Mouse (Mus musculus) gastrocnemius, postnatal 36 days (tissue): ENCODE results near the gene Ppp1r9a. TPM values are rescaled to one million over a fixed set of nuclear protein-coding genes. Genes with fewer than 3 reads are reported as not detected.

Experiments used
- DNase-seq, 2 experiments: peaks; one replicate each; pipeline ENCODE4 v3.0.0; 2022
- intact Hi-C: fragments of 180-260 bp; cut with DNase I; formaldehyde crosslinking; loops from one replicate; pipeline ENCODE4 v1.15.1; 2025
- total RNA-seq, 2 experiments: library from RNA; stranded (reverse); gene quantifications; 2 replicates each; pipeline ENCODE4 v1.2.3; 2021

The Ppp1r9a gene
- total RNA-seq, 2 experiments from 2014 or later, result 2.8 to 3.0 TPM

- intact Hi-C loops, result no loop called here
- no peak for DNase-seq
Observed at GRCm38 (mm10) chr6:5138875-5139631, 236.3 kb downstream of the Ppp1r9a start.

GRCm38 (mm10) chr6:5139666-5140065 lies 236.9 kb downstream of the Ppp1r9a start:
- intact Hi-C loops, result no loop called here
- no peak for DNase-seq

- DNase-seq, result no peak
- intact Hi-C loops, result no loop called here
Observed at GRCm38 (mm10) chr6:5147488-5148142, 244.9 kb downstream of the Ppp1r9a start.

- intact Hi-C loops, result no loop called here
- DNase-seq, result no peak
Observed at GRCm38 (mm10) chr6:5149941-5150340, 247.2 kb downstream of the Ppp1r9a start.

- DNase-seq, result no peak
- intact Hi-C loops, result no loop called here
Observed at GRCm38 (mm10) chr6:5151171-5151570, 248.5 kb downstream of the Ppp1r9a start.

GRCm38 (mm10) chr6:5152185-5152584 lies 249.5 kb downstream of the Ppp1r9a start:
- intact Hi-C loops, result no loop called here
- DNase-seq, result no peak

- intact Hi-C loops, result no loop called here
- DNase-seq, result no peak
Observed at GRCm38 (mm10) chr6:5154786-5155185, 252.1 kb downstream of the Ppp1r9a start.

GRCm38 (mm10) chr6:5155313-5155927 lies 252.7 kb downstream of the Ppp1r9a start:
- no peak for DNase-seq
- intact Hi-C loops, result no loop called here

- intact Hi-C loops, result no loop called here
- no peak for DNase-seq
Observed at GRCm38 (mm10) chr6:5156541-5157425, 254.1 kb downstream of the Ppp1r9a start.

GRCm38 (mm10) chr6:5159385-5159791 lies 256.7 kb downstream of the Ppp1r9a start:
- no peak for DNase-seq

GRCm38 (mm10) chr6:5162052-5162451 lies 259.3 kb downstream of the Ppp1r9a start:
- DNase-seq, result no peak
- intact Hi-C loops, result no loop called here

More at GRCm38 (mm10) chr6:5159385-5159791, 256.7 kb downstream of the Ppp1r9a start:
- intact Hi-C loops, result no loop called here

- DNase-seq, result no peak
- intact Hi-C loops, result no loop called here
Observed at GRCm38 (mm10) chr6:5163507-5164144, 260.9 kb downstream of the Ppp1r9a start.

GRCm38 (mm10) chr6:5164855-5165254 lies 262.1 kb downstream of the Ppp1r9a start:
- intact Hi-C loops, result no loop called here
- DNase-seq, result no peak

GRCm38 (mm10) chr6:5167051-5167677 lies 264.4 kb downstream of the Ppp1r9a start:
- intact Hi-C loops, result no loop called here
- DNase-seq, result no peak

- DNase-seq, result no peak
- intact Hi-C loops, result no loop called here
Observed at GRCm38 (mm10) chr6:5168158-5168557, 265.4 kb downstream of the Ppp1r9a start.

- intact Hi-C loops, result no loop called here
- DNase-seq, result no peak
Observed at GRCm38 (mm10) chr6:5171418-5171817, 268.7 kb downstream of the Ppp1r9a start.

- no peak for DNase-seq
- intact Hi-C loops, result no loop called here
Observed at GRCm38 (mm10) chr6:5172571-5172970, 269.9 kb downstream of the Ppp1r9a start.

GRCm38 (mm10) chr6:5174179-5174812 lies 271.6 kb downstream of the Ppp1r9a start:
- DNase-seq, result no peak
- intact Hi-C loops, result no loop called here
